Mouse (Mus musculus) T-helper 17 cell (primary cell): ENCODE results near the gene Eef1a2.

Source experiments
- in situ Hi-C, 2 experiments: fragments of 300-600 bp; cut with MboI, MseI; formaldehyde crosslinking; loops; 1 replicate in 1 of 2; 2 replicates in 1 of 2; pipeline ENCODE4 v1.15.1; 2025; ENCODE audit warnings: high pct_unique_total_duplicates in 2 of 2

The Eef1a2 gene

DNA sequence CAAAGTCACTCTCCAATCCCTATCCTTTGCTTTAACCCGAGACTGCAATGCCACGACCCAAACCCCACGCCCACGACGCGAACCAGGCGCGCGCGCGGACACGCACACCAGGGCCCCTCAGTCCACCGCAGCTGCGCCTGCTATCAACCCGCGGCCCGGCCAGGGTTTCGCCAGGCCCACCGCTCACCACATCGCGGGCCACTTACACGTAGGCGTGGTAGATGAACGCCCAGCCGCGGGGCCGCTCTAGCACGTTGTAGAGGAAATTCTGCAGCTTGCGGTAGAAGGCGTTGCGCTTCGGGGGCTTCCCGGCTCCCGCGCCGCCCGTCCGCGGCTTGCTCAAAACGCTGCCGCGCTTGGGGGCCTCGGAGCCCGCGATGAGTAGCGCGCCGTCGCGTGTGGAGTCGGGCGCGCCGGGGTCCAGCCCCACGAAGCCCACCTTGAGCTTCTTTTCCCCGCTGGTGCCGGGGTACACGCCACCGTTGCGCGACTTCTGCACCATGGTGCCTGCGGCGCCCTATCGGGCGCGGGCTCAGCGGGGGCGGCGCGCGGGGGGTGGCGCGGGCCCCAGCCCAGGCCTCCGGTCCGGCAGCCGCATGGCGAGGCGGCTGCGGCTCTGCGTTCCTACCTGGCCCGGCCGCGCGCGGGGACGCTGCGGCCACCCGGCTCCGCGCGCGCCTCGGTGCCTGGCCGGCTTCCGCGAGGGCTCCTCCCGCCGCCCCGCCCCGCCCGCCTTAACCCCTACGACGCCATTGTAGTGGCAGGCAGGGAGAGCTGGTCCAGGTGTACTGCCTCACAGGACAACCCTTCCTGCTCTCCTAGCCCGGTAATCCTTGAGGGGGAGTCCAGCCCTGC is 22.0 kb downstream of the Eef1a2 start, which contains the start of gene Kcnq2:
Gene Kcnq2, minus strand, starts transcription at position 710 of the 855 bp plus-strand sequence.
- in situ Hi-C loops: no loop called here

GRCm38 (mm10) chr2:181133837-181134590 is 22.8 kb downstream of the Eef1a2 start:
- in situ Hi-C loops: no loop called here

GRCm38 (mm10) chr2:181130245-181130644 is 26.6 kb downstream of the Eef1a2 start:
- in situ Hi-C loops: no loop called here

- in situ Hi-C loops: no loop called here
Observed at GRCm38 (mm10) chr2:181128963-181129362, 27.9 kb downstream of the Eef1a2 start.

DNA sequence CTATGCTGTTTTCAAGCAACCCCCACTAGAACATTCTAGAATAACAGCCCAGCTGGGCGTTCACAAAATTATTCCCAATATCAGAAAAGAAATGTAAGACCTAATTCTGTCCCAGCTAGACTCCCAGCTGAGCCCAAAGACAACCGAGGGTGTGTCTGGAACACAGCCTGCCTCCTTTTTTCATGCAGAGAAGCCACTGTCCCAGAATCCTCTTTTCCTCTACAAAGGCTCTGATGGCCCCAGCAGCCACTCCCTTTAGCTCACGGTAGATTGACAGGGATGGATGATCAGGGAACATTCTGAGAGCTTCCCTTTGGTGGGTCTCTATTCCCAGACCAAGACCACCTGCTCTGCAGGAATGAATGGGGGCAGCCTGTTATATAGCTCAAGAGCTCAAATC is 29.0 kb downstream of the Eef1a2 start:
- in situ Hi-C loops: no loop called here

DNA sequence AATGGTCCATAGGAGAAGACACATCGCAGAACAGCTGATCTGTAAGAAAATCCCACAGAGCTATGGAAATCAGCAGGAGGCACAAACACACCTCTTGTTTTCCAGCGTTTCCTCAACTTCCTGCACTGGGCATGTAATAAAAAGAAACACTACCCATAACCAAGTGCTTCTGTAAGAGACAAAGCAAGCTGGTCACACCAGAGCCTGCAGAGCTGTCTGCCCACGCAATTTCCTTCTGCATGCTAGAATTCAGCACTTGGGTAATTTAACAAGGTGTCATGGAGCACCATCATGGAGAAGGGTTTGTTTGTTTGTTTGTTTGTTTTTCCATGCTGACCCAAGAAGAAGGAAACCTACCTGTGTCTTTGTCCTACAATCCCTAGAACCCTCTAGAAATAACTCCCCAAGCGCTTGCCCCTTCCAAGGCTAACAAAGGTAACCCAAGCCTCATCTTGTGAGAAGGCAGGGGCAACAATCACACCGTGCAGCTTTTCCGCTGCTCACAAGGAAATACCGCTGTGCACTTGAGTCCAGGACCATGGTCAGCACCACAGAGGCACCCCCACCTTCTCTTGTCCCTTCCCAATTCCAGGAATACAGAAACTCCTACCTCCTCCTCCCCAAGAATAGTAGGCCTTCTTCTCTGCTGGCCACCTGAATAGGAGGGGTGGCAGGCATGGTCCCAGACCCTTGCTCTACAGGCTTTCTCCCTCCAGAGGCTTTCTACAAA is 30.9 kb downstream of the Eef1a2 start:
- in situ Hi-C loops: no loop called here

DNA sequence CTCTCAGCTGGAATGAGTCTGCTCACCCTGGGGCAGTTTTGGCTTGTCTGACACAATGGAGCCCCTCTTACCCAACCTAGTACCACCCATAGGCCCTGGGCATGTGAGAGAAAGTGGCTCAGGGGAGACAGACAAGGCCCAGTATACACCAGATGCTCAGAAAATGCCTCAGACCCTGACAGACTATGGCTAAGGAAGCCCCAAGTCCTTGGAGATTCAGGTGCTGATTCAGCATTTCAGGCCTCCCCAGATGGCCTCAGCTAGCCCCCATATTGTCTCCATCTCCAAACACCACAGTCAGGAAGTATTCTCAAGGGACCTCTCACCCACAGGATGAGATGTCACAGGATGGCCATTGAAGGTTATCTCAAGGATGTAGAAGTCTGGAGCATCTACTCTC is 34.2 kb downstream of the Eef1a2 start:
- in situ Hi-C loops: no loop called here

DNA sequence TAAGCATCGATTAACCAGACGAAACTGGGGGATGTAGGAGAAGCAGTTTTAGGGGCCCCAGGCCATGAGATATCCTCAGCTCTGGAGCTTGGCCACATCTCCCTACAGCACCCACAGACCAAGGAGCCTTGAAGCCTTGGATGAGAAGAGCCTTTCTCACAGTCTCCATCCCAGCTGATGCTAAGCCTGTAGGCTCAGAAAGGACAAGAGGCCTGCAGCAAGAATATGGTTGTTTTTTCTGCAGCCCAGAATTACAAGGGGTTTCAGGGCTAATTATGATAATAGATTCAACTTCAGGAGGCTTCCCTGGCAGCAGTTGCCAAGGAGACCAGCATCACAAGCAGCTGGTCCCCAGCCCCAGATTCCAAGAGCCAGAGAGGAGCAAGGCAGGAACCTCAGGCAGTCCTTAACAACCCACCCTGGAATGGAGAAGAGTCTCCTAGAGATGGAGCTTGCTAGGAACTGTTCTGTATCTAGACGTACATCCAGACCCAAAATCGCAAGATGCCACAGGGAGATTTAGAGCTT is 35.8 kb downstream of the Eef1a2 start:
- in situ Hi-C loops: no loop called here

DNA sequence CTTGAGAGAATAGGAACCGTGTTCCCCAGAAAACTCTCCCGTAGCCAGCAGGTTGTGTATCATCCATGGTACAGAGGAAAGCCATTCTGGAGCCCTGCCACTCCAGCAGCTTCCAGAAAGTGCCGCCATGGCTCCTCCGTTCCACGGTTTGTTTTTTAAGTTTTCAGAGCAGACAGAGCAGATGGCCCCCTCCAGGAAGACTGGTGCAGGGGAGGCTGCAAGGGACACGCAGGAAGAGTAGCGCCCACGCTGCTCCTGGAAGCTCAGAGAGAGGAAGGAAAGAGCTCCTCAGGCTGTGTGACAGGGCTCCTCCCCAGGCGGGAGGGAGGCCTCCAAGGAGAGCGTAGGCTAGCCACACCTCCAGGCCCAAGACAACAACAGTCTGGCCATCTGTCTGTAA is 36.9 kb downstream of the Eef1a2 start:
- in situ Hi-C loops: loop anchor here in 1 of 2 experiments (10.0 kb wide), 1 partner anchor 1645 kb away; no protein-coding TSS in a partner anchor

DNA sequence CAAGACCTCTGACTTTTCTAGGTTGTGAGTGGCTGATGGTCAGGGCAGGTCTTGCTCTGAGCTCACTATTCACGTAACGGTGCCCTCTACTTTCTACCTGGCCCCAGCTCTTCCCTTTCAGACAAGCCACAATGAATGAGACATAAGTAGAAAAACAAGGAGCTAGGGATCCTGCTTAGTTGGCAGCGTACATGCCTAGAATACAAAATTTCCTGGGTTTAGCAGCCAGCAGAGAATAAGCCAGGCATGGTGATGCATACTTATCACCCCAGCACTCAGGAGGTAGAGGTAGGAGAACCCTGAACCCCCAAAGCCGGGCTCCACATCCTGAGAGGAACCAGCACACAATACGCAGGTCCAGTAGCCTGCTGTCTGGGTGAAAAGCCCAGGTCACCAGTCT is 40.4 kb downstream of the Eef1a2 start:
- in situ Hi-C loops: loop anchor here in 1 of 2 experiments (10.0 kb wide), 1 partner anchor 1642 kb away; no protein-coding TSS in a partner anchor

DNA sequence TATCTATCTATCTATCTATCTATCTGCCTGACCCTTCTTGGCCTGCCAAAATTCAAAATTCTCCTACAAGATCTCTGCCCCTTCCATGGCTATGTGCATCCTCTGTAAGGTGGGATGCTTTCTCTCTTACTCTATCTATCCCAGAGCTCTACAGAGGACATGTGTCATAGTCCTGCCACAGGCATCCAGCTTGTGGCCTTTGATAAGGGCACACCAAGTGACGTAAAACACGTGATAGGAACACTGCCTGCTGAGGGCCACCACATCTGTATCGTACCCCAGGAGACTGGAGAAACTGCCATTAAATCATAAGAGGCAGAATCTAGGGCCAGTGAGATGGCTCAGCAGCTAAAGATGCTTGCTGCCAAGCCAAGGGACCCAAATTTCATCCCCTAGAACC is 41.4 kb downstream of the Eef1a2 start:
- in situ Hi-C loops: loop anchor here in 1 of 2 experiments (10.0 kb wide), 1 partner anchor 1641 kb away; no protein-coding TSS in a partner anchor

- in situ Hi-C loops: loop anchor here in 1 of 2 experiments (10.0 kb wide), 1 partner anchor 1639 kb away; no protein-coding TSS in a partner anchor
Observed at GRCm38 (mm10) chr2:181113762-181114361, 43.0 kb downstream of the Eef1a2 start.

GRCm38 (mm10) chr2:181111665-181112064 is 45.1 kb downstream of the Eef1a2 start:
- in situ Hi-C loops: loop anchor here in 1 of 2 experiments (10.0 kb wide), 1 partner anchor 1637 kb away; no protein-coding TSS in a partner anchor

DNA sequence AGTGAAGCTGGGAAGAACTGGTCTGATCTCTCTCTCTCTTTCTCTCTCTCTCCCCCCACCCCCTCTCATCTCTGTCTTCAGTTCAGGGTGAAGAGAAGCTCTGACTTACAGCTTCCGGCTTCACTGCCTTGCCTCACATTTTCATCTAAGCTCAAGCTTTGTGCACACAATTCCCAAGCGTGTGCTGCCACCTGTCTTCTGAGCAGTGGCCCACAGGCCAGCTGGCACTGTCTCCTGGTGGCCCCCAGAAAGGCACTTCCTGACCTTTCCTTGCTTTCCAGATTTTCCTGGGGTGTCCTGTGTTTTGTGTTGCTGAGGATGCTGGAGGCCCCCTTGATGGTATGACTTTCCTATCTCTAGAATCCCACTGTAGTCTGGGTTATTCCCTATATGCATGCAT is 52.7 kb downstream of the Eef1a2 start:
- in situ Hi-C loops: no loop called here

DNA sequence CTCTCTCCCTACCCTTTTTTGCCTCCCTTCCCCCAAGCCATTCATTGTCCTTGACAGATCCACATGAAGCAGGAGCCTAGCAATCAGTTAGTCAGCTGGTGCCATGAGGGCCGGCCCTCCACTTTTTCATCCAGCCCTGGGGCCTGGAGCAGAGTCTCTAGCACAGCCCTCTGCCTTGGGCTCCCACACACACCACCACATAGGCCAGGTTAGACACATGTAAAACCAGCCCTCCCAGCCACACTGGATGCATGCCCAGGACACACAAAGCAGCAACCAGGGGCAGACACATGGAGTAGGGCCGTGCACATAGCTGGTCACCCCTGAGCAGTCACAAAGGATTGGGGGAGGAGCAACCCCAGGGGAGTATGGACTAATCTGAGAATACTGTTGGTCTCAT is 54.7 kb downstream of the Eef1a2 start:
- in situ Hi-C loops: no loop called here

- in situ Hi-C loops: no loop called here
Observed at GRCm38 (mm10) chr2:181101626-181102025, 55.2 kb downstream of the Eef1a2 start.

- in situ Hi-C loops: no loop called here
Observed at GRCm38 (mm10) chr2:181100087-181100486, 56.7 kb downstream of the Eef1a2 start.
